Mouse (Mus musculus): ENCODE results near the gene Sbp. TPM values are rescaled to one million over a fixed set of nuclear protein-coding genes. Genes with fewer than 3 reads are reported as not detected.
A peak's percentile ranks its signal among the peaks of the same experiment; 100 is the strongest.
"Not testable (repeated sequence)": the region's sequence is repeated elsewhere in the genome, so short reads cannot be mapped to it uniquely, and the experiment has no call there.

The Sbp gene
- not detected in 2 replicates for total RNA-seq (2015)
- not detected in 2 replicates for total RNA-seq (2017)

DNA sequence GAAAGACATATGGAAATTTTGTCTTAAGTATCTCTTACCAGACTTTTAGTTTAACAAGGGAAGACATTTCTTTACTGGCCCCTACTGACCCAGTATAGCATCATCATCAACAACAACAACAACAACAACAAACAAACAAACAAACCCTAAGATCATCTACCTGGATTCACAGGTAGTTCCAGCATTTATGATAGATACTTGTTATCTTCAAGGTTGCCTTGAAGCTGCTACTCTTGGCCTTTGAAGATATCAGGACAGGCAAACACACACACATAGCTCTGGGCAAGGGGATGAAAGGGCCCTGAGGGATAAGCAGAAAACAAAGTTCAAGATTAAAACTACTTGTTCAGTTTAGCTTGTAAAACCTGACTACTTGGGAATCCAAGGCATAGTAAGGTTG is at the start of gene Sbp:
TSS of gene Sbp (plus strand) at position 301 of the 400 bp plus-strand sequence.
- ATAC-seq (ENCODE audit: poor library complexity, severe bottlenecking): no peak

GRCm38 (mm10) chr17:23917158-23917557 is 24.3 kb upstream of the Sbp start, which contains the start of gene Dcpp3:
Gene Dcpp3, plus strand, starts transcription at chr17:23917458.
- ATAC-seq (ENCODE audit: poor library complexity, severe bottlenecking): not testable (repeated sequence)

DNA sequence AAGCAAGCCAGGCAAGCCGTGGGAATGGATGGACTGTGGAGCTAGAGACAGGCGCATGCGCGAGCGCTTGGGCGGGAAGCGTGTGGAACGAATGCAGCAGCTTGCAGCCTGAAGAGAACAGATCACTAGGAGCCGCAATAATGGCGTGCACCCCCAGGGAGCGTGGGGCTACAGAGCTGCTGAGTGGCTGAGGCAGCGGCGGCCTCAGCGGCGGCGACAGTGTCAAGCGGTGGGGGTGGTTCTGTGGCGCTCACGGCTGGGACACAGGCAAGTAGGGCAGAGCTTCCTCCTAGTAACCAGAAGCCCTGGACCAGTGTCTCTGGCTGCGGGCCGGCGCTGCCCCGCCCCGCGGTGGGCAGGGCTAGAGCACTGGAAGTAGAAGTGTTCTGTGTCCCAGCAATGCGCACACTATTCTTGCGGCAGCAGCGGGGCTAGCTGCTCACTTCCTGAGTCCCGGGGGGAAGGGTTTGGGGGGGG is 16.9 kb upstream of the Sbp start:
- peak; percentile 99 for ATAC-seq (ENCODE audit: poor library complexity, severe bottlenecking)

DNA sequence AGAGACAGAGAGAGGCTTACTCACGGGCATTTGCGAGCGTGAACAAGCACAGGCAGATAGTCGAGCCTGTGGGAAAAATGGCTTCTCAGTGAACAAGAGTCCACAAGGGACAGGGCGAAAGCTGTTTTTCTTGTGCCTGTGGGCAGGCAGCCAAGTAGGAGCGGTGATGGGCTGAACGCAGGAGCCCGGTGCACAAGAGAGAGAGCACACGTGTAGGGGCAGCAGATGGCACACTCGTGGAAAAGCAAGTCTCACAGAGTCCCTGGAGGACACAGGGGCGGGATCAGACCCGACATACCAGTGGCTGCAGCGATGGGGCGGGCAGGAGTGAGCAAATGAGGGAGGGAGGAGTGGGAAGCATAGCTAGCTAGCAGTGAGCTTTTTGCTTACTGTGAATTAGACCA is 16.4 kb upstream of the Sbp start:
- 0 out of 2 replicates have a peak, but pooled peaks have one; percentile 41 for ATAC-seq (ENCODE audit: poor library complexity, severe bottlenecking)

DNA sequence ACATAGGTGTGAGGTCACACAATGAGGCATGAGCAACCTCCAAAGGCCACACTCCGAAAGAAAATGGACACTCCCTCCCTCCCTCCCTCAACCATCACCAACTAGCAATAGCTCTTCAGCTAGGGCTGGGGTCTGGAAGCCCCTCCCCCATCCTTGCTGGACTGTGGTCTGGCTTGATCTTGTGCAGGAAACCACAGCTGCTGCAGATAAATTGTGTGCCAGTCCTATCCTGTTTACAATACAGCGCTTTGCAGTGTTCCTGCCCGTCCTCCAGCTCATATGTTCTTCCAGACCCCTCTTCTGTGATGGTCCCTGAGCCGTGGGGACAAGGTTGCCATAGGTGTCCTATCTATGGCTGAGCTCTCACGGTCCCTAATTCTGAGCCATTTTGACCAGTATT is 10.3 kb upstream of the Sbp start:
- ATAC-seq (ENCODE audit: poor library complexity, severe bottlenecking): no peak

DNA sequence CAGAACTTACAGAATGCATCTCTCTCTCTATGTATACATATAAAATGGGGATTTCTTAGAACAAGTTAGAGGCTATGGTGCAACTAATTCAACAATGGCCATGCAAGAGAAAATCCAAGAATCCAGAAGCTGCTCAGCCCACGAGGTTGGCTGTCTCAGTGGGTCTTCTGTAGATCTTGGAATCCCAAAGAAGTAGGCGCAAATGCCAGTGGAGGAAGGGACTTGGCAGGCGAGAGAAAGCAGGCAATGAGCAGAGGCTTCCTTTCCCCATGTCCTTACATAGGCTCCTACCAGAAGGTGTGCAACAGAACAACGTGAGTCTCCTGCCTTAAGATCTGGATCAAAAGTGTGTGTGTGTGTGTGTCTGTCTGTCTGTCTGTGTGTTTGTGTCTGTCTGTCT is 6.0 kb downstream of the Sbp start:
- ATAC-seq (ENCODE audit: poor library complexity, severe bottlenecking): not testable (repeated sequence)

DNA sequence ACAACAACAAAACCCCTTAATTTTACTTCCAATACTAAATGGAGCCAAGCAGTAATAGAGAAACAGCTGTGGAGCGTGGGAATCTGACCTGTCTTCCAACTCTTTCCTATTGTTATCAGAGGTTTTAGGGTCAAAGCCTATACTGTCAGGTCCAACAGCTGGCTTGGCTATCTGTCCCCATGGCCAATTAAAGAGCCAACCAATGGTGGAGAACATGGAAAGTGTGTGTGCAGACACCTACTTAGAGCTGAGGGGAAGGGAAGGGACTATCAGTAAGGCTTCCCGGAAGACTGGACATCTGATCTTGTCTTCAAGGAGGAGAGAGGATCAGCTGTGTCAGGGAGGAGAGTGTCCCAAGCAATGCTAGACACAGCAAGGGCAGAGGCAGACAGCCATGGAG is 7.6 kb downstream of the Sbp start:
- ATAC-seq (ENCODE audit: poor library complexity, severe bottlenecking): no peak

DNA sequence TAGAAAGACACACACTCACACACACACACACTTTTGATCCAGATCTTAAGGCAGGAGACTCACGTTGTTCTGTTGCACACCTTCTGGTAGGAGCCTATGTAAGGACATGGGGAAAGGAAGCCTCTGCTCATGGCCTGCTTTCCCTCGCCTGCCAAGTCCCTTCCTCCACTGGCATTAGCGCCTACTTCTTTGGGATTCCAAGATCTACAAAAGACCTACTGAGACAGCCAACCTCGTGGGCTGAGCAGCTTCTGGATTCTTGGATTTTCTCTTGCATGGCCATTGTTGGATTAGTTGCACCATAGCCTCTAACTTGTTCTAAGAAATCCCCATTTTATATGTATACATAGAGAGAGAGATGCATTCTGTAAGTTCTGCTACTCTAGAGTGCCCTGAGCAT is 9.4 kb downstream of the Sbp start:
- ATAC-seq (ENCODE audit: poor library complexity, severe bottlenecking): not testable (repeated sequence)

- ATAC-seq (ENCODE audit: poor library complexity, severe bottlenecking): no peak
Measured at GRCm38 (mm10) chr17:23955174-23955573, 13.7 kb downstream of the Sbp start, which contains the start of gene Sbpl. Gene Sbpl, minus strand, starts transcription at chr17:23955274.

DNA sequence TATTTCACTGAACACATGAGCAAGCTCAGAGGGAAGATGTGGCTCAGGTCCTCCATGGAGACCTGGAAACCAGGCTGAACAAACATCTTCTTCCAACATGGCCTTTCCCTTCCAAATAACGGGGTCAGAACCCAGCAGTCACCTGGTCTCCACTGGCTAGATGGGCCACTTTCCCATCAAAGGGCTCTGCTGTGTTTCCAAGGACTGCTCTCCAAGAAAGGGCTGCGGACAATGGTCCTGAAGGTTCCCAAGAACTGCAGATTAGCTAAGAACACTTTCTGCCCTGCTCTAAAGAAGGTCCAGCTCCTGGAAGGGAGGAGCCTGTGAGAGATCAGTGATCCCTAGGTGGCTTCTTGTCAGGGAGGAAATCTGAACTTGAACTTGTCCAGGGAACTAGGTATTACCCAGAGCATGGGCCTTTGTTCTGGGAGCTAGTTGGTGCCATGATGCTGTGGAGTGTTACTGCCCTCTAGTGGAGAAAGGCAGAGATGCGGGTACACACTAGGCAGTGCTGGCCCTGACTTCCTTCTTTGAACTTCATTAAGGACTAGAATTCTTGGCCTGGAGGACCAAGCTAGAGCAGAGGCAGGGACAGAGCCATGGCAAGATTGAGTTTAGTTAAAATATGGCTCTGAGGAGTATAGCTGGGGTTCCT is 18.7 kb downstream of the Sbp start:
- peak; percentile 85 for ATAC-seq (ENCODE audit: poor library complexity, severe bottlenecking)

GRCm38 (mm10) chr17:23961573-23962122 is 20.2 kb downstream of the Sbp start:
- ATAC-seq (ENCODE audit: poor library complexity, severe bottlenecking): no peak

DNA sequence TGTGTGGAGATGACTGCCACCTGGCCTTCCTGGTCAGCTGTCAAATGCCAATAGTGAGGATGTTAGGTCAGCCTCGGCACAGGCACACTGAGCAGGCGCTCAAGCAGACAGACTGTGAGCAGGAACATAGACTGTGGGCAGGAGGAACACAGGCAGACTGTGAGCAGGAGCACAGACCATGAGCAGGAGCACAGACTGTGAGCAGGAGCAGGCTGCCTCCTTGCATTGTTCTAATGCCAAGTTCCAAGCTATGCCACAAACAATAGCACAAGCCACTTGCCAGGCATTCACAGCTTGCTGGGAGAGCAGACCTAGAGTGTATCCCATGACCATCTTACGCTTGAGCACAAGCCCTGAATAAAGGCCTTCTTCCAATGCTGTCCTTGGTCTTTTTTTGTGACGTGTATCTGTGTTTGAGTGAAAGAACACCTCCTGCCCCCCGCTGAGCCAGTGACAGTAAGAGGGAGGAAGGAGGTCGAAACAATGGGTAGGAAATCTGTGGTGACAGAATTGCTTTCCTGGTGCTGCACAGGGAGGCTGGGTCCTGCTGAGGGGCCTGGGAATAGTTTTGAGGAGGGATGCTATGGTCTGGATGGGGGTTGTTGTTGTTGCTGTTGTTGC is 24.4 kb downstream of the Sbp start:
- ATAC-seq (ENCODE audit: poor library complexity, severe bottlenecking): no peak

GRCm38 (mm10) chr17:23966658-23967401 is 25.4 kb downstream of the Sbp start:
- ATAC-seq (ENCODE audit: poor library complexity, severe bottlenecking): peak; percentile 87

DNA sequence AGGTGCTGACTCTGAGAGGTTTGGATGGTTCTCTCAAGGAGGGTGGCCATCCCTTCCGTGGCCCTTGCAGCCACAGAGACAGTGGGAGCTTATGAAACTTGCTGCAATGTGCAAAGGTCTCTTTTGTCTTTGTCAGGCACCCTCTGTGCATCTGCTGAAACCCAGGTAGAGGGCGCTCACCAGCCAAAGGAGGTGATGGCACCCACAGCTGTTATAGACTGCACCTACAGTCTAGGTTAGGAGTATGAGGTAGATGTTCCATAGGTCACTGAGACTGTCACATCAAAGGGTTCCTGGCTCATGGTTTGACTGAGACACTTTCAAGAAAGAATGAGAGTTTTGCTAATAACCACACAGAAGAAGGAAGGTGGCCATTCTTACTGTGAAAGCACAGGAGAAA is 27.3 kb downstream of the Sbp start:
- no peak for ATAC-seq (ENCODE audit: poor library complexity, severe bottlenecking)

- ATAC-seq (ENCODE audit: poor library complexity, severe bottlenecking): peak; percentile 50
Measured at GRCm38 (mm10) chr17:23969231-23969630, 27.8 kb downstream of the Sbp start.

- no peak for ATAC-seq (ENCODE audit: poor library complexity, severe bottlenecking)
Measured at GRCm38 (mm10) chr17:23971315-23971714, 29.8 kb downstream of the Sbp start.

- ATAC-seq (ENCODE audit: poor library complexity, severe bottlenecking): no peak
Measured at GRCm38 (mm10) chr17:23976665-23977064, 35.2 kb downstream of the Sbp start.

- ATAC-seq (ENCODE audit: poor library complexity, severe bottlenecking): no peak
Measured at GRCm38 (mm10) chr17:23979471-23979870, 38.0 kb downstream of the Sbp start.

- ATAC-seq (ENCODE audit: poor library complexity, severe bottlenecking): peak; percentile 62
Measured at GRCm38 (mm10) chr17:23980297-23980909, 38.9 kb downstream of the Sbp start, which contains the start of gene Prss30. Gene Prss30, minus strand, starts transcription at chr17:23980566.

- ATAC-seq (ENCODE audit: poor library complexity, severe bottlenecking): peak; percentile 57; the same call in 1 of the 2 replicates
Measured at GRCm38 (mm10) chr17:23982912-23983311, 41.4 kb downstream of the Sbp start.

- ATAC-seq (ENCODE audit: poor library complexity, severe bottlenecking): no peak
Measured at GRCm38 (mm10) chr17:23984989-23985388, 43.5 kb downstream of the Sbp start.

Measured in megakaryocyte, adult 5-6 weeks (primary cell).